ENCODE assay signal across 25 mouse cellular contexts in the genomic region with DNA sequence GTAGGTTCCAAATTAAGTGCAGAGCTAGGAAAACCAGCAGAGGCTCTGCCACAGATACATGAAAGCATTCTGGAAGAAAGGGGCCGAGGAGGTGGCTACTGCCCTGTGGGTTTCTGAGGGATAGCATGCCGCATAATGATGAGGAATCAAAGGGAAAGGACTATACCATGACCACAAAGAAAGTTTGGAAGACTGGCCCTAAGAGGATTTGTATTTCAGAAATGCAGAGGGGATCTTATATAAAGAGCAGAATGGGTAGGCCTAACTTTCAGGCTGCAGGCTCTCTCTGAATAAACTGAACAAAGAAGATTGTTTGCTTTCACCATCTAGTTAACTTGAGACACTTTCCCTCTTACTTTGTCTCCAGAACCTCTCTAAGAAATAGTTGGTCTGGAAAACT.
"Had no signal": no experiment of that assay in that cellular context is flagged by ENCODE, and none has a peak within 500 bp of the region (broad histone marks: within the 10 kb centered on the region; RNA-seq: fewer than 3 reads in every experiment).

No protein-coding gene starts in this region.

- H3K27me3 ChIP-seq: heart, embryonic 12.5 days; hindbrain, embryonic 12.5 days; intestine, embryonic 15.5 days; limb, embryonic 12.5 days had no signal

- H3K9ac ChIP-seq: heart, embryonic 12.5 days; hindbrain, embryonic 12.5 days; hindbrain, embryonic 14.5 days; intestine, embryonic 15.5 days; limb, embryonic 12.5 days had no signal

- H3K4me1 ChIP-seq: heart, embryonic 10.5 days; heart, embryonic 12.5 days; hindbrain, embryonic 10.5 days; hindbrain, embryonic 12.5 days; intestine, embryonic 15.5 days; limb, embryonic 10.5 days; limb, embryonic 12.5 days had no signal

- H3K4me3 ChIP-seq: gastrocnemius, adult 2 months; heart, embryonic 10.5 days; heart, embryonic 12.5 days; hindbrain, embryonic 10.5 days; hindbrain, embryonic 12.5 days; intestine, embryonic 15.5 days; layer of hippocampus, adult 2 months; left cerebral cortex, adult 2 months; limb, embryonic 10.5 days; limb, embryonic 12.5 days had no signal

- ATAC-seq: hindbrain, embryonic 16.5 days; inflammation-experienced regulatory T-cells, adult 6 months; intestine, embryonic 15.5 days; intestine, postnatal 0 days had no signal

- H3K9me3 ChIP-seq: heart, embryonic 10.5 days; heart, embryonic 12.5 days; hindbrain, embryonic 10.5 days; hindbrain, embryonic 12.5 days; intestine, embryonic 15.5 days; limb, embryonic 10.5 days; limb, embryonic 12.5 days had no signal

- H3K36me3 ChIP-seq: heart, embryonic 10.5 days; heart, embryonic 12.5 days; hindbrain, embryonic 10.5 days; hindbrain, embryonic 12.5 days; intestine, embryonic 15.5 days; limb, embryonic 10.5 days; limb, embryonic 12.5 days had no signal

- DNase-seq: gastrocnemius, adult 2 months; gastrocnemius, postnatal 10 days; gastrocnemius, postnatal 25 days; heart, adult 18-20 months; heart, postnatal 10 days; heart, postnatal 4 days; kidney, adult 18-20 months; kidney, adult 8-10 months; kidney, postnatal 10 days; kidney, postnatal 25 days; kidney, postnatal 4 days; liver had no signal

- H3K27ac ChIP-seq: gastrocnemius, adult 2 months; heart, embryonic 10.5 days; hindbrain, embryonic 10.5 days; hindbrain, embryonic 12.5 days; hindbrain, embryonic 14.5 days; intestine, embryonic 15.5 days; layer of hippocampus, adult 2 months; left cerebral cortex, adult 2 months; limb, embryonic 10.5 days; limb, embryonic 12.5 days had no signal

- H3K4me2 ChIP-seq: heart, embryonic 12.5 days; hindbrain, embryonic 12.5 days; hindbrain, embryonic 14.5 days; intestine, embryonic 15.5 days; limb, embryonic 12.5 days had no signal
